Mouse (Mus musculus): ENCODE results near the gene Pdia5. TPM values are rescaled to one million over a fixed set of nuclear protein-coding genes. Genes with fewer than 3 reads are reported as not detected.

The Pdia5 gene
- polyA plus RNA-seq, 1 experiment from 2014 or later, result 35.2 TPM

DNA sequence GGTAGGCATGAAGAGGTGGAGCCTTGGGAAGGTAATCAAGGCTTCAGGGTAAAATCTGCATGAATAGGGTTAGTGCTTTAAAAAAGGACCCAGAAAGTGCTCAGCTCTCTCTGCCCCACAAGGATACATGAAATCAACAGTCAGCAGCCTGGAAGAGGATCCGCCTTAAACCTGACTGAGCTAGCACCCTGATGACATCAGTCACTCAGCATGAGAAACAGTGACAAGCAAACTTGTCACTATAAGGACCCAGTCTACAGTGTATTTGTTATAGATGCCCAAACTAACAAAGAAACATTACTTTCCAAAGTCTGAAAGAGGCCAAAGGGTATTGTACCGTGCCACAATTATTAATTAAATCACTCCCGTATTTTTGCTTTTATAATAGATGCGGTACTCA is 2.9 kb downstream of the Pdia5 start:
- H3K27me3 ChIP-seq (ENCODE audit: control insufficient read depth, insufficient read depth, low read length), result no peaks in the 10 kb centered on the region
- no peak for TF ChIP-seq EP300 (optimal IDR thresholded peaks at IDR 0.05)
- no peak for TF ChIP-seq CTCF (IDR thresholded peaks at IDR 0.05; ENCODE audit: low read depth)
- H3K9ac ChIP-seq (ENCODE audit: low read length), result no peak overlapping the region
- H3K9me3 ChIP-seq (ENCODE audit: control insufficient read depth, low read length), result no peaks in the 10 kb centered on the region
- H3K4me2 ChIP-seq (replicated peaks; ENCODE audit: low read depth), result no peak overlapping the region
- 89% methylated on average over 4 of the region's 4 CpGs for WGBS
- H3K4me1 ChIP-seq (replicated peaks; ENCODE audit: control insufficient read depth, insufficient read depth), result no peaks in the 10 kb centered on the region
- no peak overlapping the region for H3K4me3 ChIP-seq (ENCODE audit: low read depth, low read length)
- ATAC-seq (ENCODE audit: low FRiP score, low TSS enrichment) (no peak), DNase-seq (ENCODE audit: low spot score) (no peak)
- no peaks in the 10 kb centered on the region for H3K36me3 ChIP-seq (ENCODE audit: control insufficient read depth, insufficient read depth, low read length)
- no peak overlapping the region for H3K27ac ChIP-seq (replicated peaks)

DNA sequence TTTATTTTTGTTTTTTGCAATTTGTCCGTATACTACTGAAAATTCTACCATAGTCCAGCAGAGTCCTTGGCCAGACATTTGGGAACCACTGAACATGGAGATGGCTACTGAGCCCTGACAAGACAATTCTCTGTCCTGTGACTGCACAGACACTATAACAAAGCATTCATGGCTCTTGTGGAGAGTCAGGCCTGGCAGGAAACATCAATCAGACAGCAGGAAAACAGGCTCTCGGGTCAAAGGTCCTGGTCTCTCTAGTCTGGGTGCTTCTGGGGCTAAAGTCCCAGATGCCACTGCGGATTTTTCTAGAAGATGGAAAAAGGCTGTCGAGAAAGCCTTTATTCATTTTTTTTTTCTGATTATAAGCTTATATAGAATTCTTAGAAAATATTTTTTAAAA is 3.6 kb downstream of the Pdia5 start:
- 64% methylated on average over 4 of the region's 4 CpGs for WGBS
- H3K4me2 ChIP-seq (replicated peaks; ENCODE audit: low read depth), result no peak overlapping the region
- no peak for DNase-seq (ENCODE audit: low spot score)

DNA sequence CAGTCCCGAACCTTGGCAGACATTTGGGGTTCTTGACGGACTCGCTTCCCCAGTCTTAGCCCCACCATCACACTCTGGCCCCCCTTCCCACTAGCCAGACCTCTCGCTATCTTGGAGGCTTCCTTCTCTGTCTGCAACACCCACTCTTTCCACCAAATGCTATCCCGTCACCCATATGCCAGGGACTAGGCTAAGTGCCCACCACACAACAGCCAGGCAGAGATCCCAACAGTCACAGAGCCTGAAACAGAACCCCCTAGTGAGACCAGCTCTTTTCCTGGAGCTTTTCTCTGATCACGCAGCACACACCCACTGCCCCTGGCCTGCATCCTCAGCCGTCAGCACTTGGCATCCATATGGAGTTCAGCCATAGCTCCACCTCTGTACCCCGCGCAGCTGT is 5.0 kb downstream of the Pdia5 start:
- H3K27me3 ChIP-seq (ENCODE audit: control insufficient read depth, insufficient read depth, low read length), result no peaks in the 10 kb centered on the region
- no peak overlapping the region for H3K9ac ChIP-seq (ENCODE audit: low read length)
- H3K4me3 ChIP-seq (ENCODE audit: low read depth, low read length), result no peak overlapping the region
- WGBS, result 62% methylated on average over 9 of the region's 9 CpGs
- H3K27ac ChIP-seq (replicated peaks), result no peak overlapping the region
- no peak for DNase-seq (ENCODE audit: low spot score)
- H3K36me3 ChIP-seq (ENCODE audit: control insufficient read depth, insufficient read depth, low read length), result no peaks in the 10 kb centered on the region
- TF ChIP-seq CTCF (IDR thresholded peaks at IDR 0.05; ENCODE audit: low read depth) (no peak), EP300 (optimal IDR thresholded peaks at IDR 0.05) (no peak)
- ATAC-seq (ENCODE audit: low FRiP score, low TSS enrichment), result no peak
- no peak overlapping the region for H3K4me2 ChIP-seq (replicated peaks; ENCODE audit: low read depth)
- no peaks in the 10 kb centered on the region for H3K4me1 ChIP-seq (replicated peaks; ENCODE audit: control insufficient read depth, insufficient read depth)
- H3K9me3 ChIP-seq (ENCODE audit: control insufficient read depth, low read length), result no peaks in the 10 kb centered on the region

More for the DNA sequence above, 3.6 kb downstream of the Pdia5 start:
- no peak overlapping the region for H3K9ac ChIP-seq (ENCODE audit: low read length)
- no peak for ATAC-seq (ENCODE audit: low FRiP score, low TSS enrichment)
- H3K9me3 ChIP-seq (ENCODE audit: control insufficient read depth, low read length), result no peaks in the 10 kb centered on the region
- H3K27ac ChIP-seq (replicated peaks), result no peak overlapping the region
- H3K36me3 ChIP-seq (ENCODE audit: control insufficient read depth, insufficient read depth, low read length), result no peaks in the 10 kb centered on the region
- H3K4me1 ChIP-seq (replicated peaks; ENCODE audit: control insufficient read depth, insufficient read depth), result no peaks in the 10 kb centered on the region
- TF ChIP-seq EP300 (optimal IDR thresholded peaks at IDR 0.05), result no peak
- no peak for TF ChIP-seq CTCF (IDR thresholded peaks at IDR 0.05; ENCODE audit: low read depth)
- no peaks in the 10 kb centered on the region for H3K27me3 ChIP-seq (ENCODE audit: control insufficient read depth, insufficient read depth, low read length)
- H3K4me3 ChIP-seq (ENCODE audit: low read depth, low read length), result no peak overlapping the region

DNA sequence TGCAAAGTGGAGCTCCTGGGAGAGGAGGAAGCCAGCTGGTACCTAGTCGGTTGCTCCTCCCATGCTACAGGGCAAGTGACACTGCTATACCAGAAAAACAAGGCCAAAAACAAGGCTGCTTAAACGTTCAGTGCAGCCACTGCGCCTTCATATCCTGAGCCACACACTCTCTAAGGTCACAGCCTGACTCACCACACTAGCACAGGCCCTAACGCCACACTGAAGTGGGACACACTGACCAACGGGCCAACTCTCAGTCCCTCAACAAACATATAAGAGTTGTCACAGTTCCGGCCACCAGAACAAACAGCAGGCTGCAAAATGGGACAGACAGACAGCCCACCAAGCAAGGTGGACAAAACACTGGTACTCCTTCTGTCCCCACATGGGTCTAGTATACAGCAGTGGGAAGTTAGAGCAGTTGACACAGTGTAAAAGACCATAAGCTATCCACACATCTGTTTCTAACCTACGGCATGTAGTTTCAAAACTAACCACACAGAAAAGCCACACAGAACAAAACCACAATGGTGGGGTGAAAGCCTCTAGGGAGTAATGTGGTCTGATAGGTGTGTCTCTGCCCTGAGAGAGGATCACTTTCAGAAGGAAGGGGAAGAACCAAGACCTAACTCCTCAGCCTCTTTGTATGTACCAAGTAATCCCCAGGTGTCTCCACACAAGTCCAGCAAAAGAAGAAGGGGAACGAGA is 6.0 kb downstream of the Pdia5 start:
- Histone ChIP-seq H3K9me3 (ENCODE audit: control insufficient read depth, low read length) (no peaks in the 10 kb centered on the region), H3K4me3 (ENCODE audit: low read depth, low read length) (no peak overlapping the region), H3K4me1 (replicated peaks; ENCODE audit: control insufficient read depth, insufficient read depth) (no peaks in the 10 kb centered on the region), H3K4me2 (replicated peaks; ENCODE audit: low read depth) (no peak overlapping the region), H3K9ac (ENCODE audit: low read length) (no peak overlapping the region), H3K27ac (replicated peaks) (no peak overlapping the region), H3K27me3 (ENCODE audit: control insufficient read depth, insufficient read depth, low read length) (no peaks in the 10 kb centered on the region), H3K36me3 (ENCODE audit: control insufficient read depth, insufficient read depth, low read length) (no peaks in the 10 kb centered on the region)
- ATAC-seq (ENCODE audit: low FRiP score, low TSS enrichment) (no peak), DNase-seq (ENCODE audit: low spot score) (no peak)
- TF ChIP-seq EP300 (optimal IDR thresholded peaks at IDR 0.05) (no peak), CTCF (IDR thresholded peaks at IDR 0.05; ENCODE audit: low read depth) (no peak)
- WGBS, result 75% methylated on average over 8 of the region's 8 CpGs

DNA sequence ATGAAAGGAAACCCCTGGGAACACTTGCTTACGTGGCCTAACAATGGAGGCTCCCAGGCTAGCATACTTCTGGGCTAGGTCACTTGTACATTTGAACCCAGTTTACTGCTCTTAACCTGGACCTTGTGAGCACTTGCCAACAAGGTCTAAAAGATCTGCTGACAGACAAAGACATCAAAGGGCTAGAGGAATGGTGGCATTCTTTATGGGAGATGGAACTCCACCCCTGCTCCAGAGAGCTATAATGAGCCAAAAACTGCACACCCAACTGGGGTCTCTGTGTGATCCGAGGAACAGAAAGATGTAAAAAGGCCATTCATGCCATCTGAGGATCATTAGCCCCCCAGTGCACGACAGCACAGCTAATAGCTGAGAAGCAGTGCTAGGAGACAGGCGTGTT is 6.6 kb downstream of the Pdia5 start:
- no peak for DNase-seq (ENCODE audit: low spot score)
- TF ChIP-seq CTCF (IDR thresholded peaks at IDR 0.05; ENCODE audit: low read depth) (no peak), EP300 (optimal IDR thresholded peaks at IDR 0.05) (no peak)
- H3K27ac ChIP-seq (replicated peaks), result no peak overlapping the region
- no peaks in the 10 kb centered on the region for H3K36me3 ChIP-seq (ENCODE audit: control insufficient read depth, insufficient read depth, low read length)
- no peaks in the 10 kb centered on the region for H3K4me1 ChIP-seq (replicated peaks; ENCODE audit: control insufficient read depth, insufficient read depth)
- no peak overlapping the region for H3K4me3 ChIP-seq (ENCODE audit: low read depth, low read length)
- no peak overlapping the region for H3K4me2 ChIP-seq (replicated peaks; ENCODE audit: low read depth)
- H3K27me3 ChIP-seq (ENCODE audit: control insufficient read depth, insufficient read depth, low read length), result no peaks in the 10 kb centered on the region
- no peaks in the 10 kb centered on the region for H3K9me3 ChIP-seq (ENCODE audit: control insufficient read depth, low read length)
- 70% methylated on average over 4 of the region's 4 CpGs for WGBS
- ATAC-seq (ENCODE audit: low FRiP score, low TSS enrichment), result no peak
- H3K9ac ChIP-seq (ENCODE audit: low read length), result no peak overlapping the region

DNA sequence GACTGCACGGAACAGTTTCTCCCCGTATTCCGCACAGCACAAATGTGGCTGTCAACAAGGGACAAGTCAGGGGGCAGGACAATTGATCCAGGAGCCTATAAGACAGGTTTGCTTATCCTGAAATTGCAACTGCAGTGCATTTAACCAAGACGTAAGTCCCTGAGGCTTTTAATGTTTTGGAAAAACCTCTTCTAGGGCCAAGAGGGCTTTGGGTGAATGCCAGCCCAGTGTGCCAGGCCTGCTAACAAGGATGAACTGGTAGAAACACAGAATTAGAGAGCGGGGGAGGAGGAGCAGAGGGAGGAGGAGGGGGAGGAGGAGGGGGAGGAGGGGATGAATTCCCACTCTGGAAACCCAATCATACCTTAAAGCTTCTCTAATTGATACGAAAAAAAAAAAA is 11.4 kb downstream of the Pdia5 start:
- Histone ChIP-seq H3K4me2 (replicated peaks; ENCODE audit: low read depth) (no peak overlapping the region), H3K9ac (ENCODE audit: low read length) (no peak overlapping the region), H3K9me3 (ENCODE audit: control insufficient read depth, low read length) (no peaks in the 10 kb centered on the region), H3K27me3 (ENCODE audit: control insufficient read depth, insufficient read depth, low read length) (no peaks in the 10 kb centered on the region), H3K36me3 (ENCODE audit: control insufficient read depth, insufficient read depth, low read length) (no peaks in the 10 kb centered on the region), H3K27ac (replicated peaks) (no peak overlapping the region), H3K4me3 (ENCODE audit: low read depth, low read length) (no peak overlapping the region), H3K4me1 (replicated peaks; ENCODE audit: control insufficient read depth, insufficient read depth) (no peaks in the 10 kb centered on the region)
- ATAC-seq (ENCODE audit: low FRiP score, low TSS enrichment) (no peak), DNase-seq (ENCODE audit: low spot score) (no peak)
- no peak for TF ChIP-seq EP300 (optimal IDR thresholded peaks at IDR 0.05)
- TF ChIP-seq CTCF (IDR thresholded peaks at IDR 0.05; ENCODE audit: low read depth), result no peak
- WGBS, result 66% methylated on average over 6 of the region's 6 CpGs
